Mouse (Mus musculus) MEL (cell line): Measurements from ENCODE around the gene Thsd7b. TPM values are rescaled to one million over a fixed set of nuclear protein-coding genes. Genes with fewer than 3 reads are reported as not detected.

ENCODE experiments used
- DNase-seq: peaks from one replicate; pipeline ENCODE4 v3.0.0; 2011; ENCODE audit warnings: low read depth, low spot score
- H3K27ac ChIP-seq: 2 replicates; pipeline ENCODE4 v1.5.1; 2012; ENCODE audit warnings: low read depth, mild to moderate bottlenecking, control low read depth, low read length, moderate library complexity; ENCODE audit not compliant: control insufficient read depth
- H3K27me3 ChIP-seq, 2 experiments: fragments of 150-350 bp in 1 of 2; sonication (generic) in 1 of 2; 2 replicates each; pipeline ENCODE4 v1.6.1; 2012; ENCODE audit warnings: low read length in 2 of 2, mild to moderate bottlenecking in 2 of 2, improper control_type of control experiment in 1 of 2, moderate library complexity in 1 of 2; ENCODE audit not compliant: insufficient read depth in 2 of 2, control insufficient read depth in 1 of 2
- H3K36me3 ChIP-seq, 2 experiments: 2 replicates each; pipeline ENCODE4 v1.6.1; 2012 to 2014; ENCODE audit warnings: low read length in 2 of 2, improper control_type of control experiment in 1 of 2, inconsistent platforms in 1 of 2, mild to moderate bottlenecking in 1 of 2; ENCODE audit not compliant: insufficient read depth in 2 of 2, control insufficient read depth in 1 of 2
- H3K4me1 ChIP-seq, 2 experiments: fragments of 150-350 bp in 1 of 2; sonication (generic) in 1 of 2; 2 replicates each; pipeline ENCODE4 v1.6.1; 2012; ENCODE audit warnings: low read length in 2 of 2, improper control_type of control experiment in 1 of 2, mild to moderate bottlenecking in 1 of 2; ENCODE audit not compliant: insufficient read depth in 2 of 2, control insufficient read depth in 1 of 2
- H3K4me3 ChIP-seq, 2 experiments: fragments of 150-350 bp in 1 of 2; sonication (generic) in 1 of 2; 2 replicates each; pipeline ENCODE4 v1.5.1; 2012; ENCODE audit warnings: low read depth in 2 of 2, low read length in 2 of 2, mild to moderate bottlenecking in 2 of 2, moderate library complexity in 2 of 2, control low read depth in 1 of 2, improper control_type of control experiment in 1 of 2; ENCODE audit not compliant: control insufficient read depth in 1 of 2, insufficient read depth in 1 of 2
- H3K79me2 ChIP-seq: 2 replicates; pipeline ENCODE4 v1.6.1; 2012; ENCODE audit warnings: mild to moderate bottlenecking, low read length, moderate library complexity; ENCODE audit not compliant: control insufficient read depth, poor library complexity, insufficient read depth
- H3K9ac ChIP-seq: 2 replicates; pipeline ENCODE4 v1.6.1; 2012; ENCODE audit warnings: low read depth, mild to moderate bottlenecking, control low read depth, low read length, moderate library complexity; ENCODE audit not compliant: control insufficient read depth, poor library complexity, severe bottlenecking
- H3K9me3 ChIP-seq: fragments of 150-350 bp; sonication (generic); replicated peaks from 2 replicates; pipeline ENCODE4 v1.6.1; 2012; ENCODE audit warnings: mild to moderate bottlenecking, low read length, improper control_type of control experiment, moderate library complexity; ENCODE audit not compliant: insufficient read depth
- BHLHE40 ChIP-seq: IDR thresholded peaks from 2 replicates; pipeline ENCODE4 v1.6.1; 2012; ENCODE audit warnings: low read depth, mild to moderate bottlenecking, inconsistent platforms, low read length, improper control_type of control experiment, borderline replicate concordance
- CHD1 ChIP-seq: IDR thresholded peaks from 2 replicates; pipeline ENCODE4 v1.6.1; 2012; ENCODE audit warnings: low read depth, mild to moderate bottlenecking, inconsistent platforms, low read length, improper control_type of control experiment
- EP300 ChIP-seq, 2 experiments: IDR thresholded peaks; 2 replicates each; pipeline ENCODE4 v1.6.1; 2011; ENCODE audit warnings: improper control_type of control experiment in 2 of 2, low read length in 2 of 2, low read depth in 1 of 2, mild to moderate bottlenecking in 1 of 2
- ETS1 ChIP-seq: IDR thresholded peaks from 2 replicates; pipeline ENCODE4 v1.6.1; 2012; ENCODE audit warnings: low read depth, mild to moderate bottlenecking, inconsistent platforms, low read length, improper control_type of control experiment, moderate library complexity
- GABPA ChIP-seq: IDR thresholded peaks from 2 replicates; pipeline ENCODE4 v1.6.1; 2012; ENCODE audit warnings: low read depth, mild to moderate bottlenecking, inconsistent platforms, low read length, improper control_type of control experiment, moderate library complexity
- GATA1 ChIP-seq: IDR thresholded peaks from 2 replicates; pipeline ENCODE4 v1.6.1; 2011; ENCODE audit warnings: low read depth, low read length, improper control_type of control experiment
- JUND ChIP-seq: IDR thresholded peaks from 2 replicates; pipeline ENCODE4 v1.6.1; 2011; ENCODE audit warnings: low read depth, mild to moderate bottlenecking, improper control_type of control experiment, low read length
- KAT2A ChIP-seq: conservative IDR thresholded peaks from 2 replicates; pipeline ENCODE4 v1.6.1; 2012; ENCODE audit warnings: low read depth, low read length, improper control_type of control experiment, inconsistent platforms
- MAFK ChIP-seq: IDR thresholded peaks from 2 replicates; pipeline ENCODE4 v1.6.1; 2011; ENCODE audit warnings: low read depth, mild to moderate bottlenecking, low read length, improper control_type of control experiment, borderline replicate concordance
- MAX ChIP-seq: IDR thresholded peaks from 2 replicates; pipeline ENCODE4 v1.6.1; 2011; ENCODE audit warnings: low read length, improper control_type of control experiment
- MAZ ChIP-seq: IDR thresholded peaks from 2 replicates; pipeline ENCODE4 v1.6.1; 2012; ENCODE audit warnings: low read depth, mild to moderate bottlenecking, inconsistent platforms, low read length, improper control_type of control experiment
- MYB ChIP-seq: IDR thresholded peaks from 2 replicates; pipeline ENCODE4 v1.6.1; 2011; ENCODE audit warnings: mild to moderate bottlenecking, low read depth, low read length, improper control_type of control experiment
- MYC ChIP-seq: IDR thresholded peaks from 2 replicates; pipeline ENCODE4 v1.6.1; 2011; ENCODE audit warnings: low read depth, mild to moderate bottlenecking, low read length, improper control_type of control experiment, moderate library complexity
- NRF1 ChIP-seq: IDR thresholded peaks from 2 replicates; pipeline ENCODE4 v1.6.1; 2014; ENCODE audit warnings: low read depth, mild to moderate bottlenecking, inconsistent platforms, low read length, improper control_type of control experiment, moderate library complexity; ENCODE audit not compliant: poor library complexity, insufficient read depth, severe bottlenecking
- POLR2A ChIP-seq, 2 experiments: IDR thresholded peaks; 2 replicates each; pipeline ENCODE4 v1.6.1; 2011 to 2012; ENCODE audit warnings: low read length in 2 of 2, mild to moderate bottlenecking in 2 of 2, control low read depth in 1 of 2, improper control_type of control experiment in 1 of 2, low read depth in 1 of 2, moderate library complexity in 1 of 2; ENCODE audit not compliant: control insufficient read depth in 1 of 2, insufficient read depth in 1 of 2, poor library complexity in 1 of 2
- POLR2AphosphoS2 ChIP-seq: IDR thresholded peaks from 2 replicates; pipeline ENCODE4 v1.6.1; 2011; ENCODE audit warnings: low read length, improper control_type of control experiment
- RAD21 ChIP-seq: IDR thresholded peaks from 2 replicates; pipeline ENCODE4 v1.6.1; 2011; ENCODE audit warnings: mild to moderate bottlenecking, low read depth, low read length, improper control_type of control experiment
- RCOR1 ChIP-seq: IDR thresholded peaks from 2 replicates; pipeline ENCODE4 v1.6.1; 2012; ENCODE audit warnings: low read depth, mild to moderate bottlenecking, inconsistent platforms, low read length, improper control_type of control experiment
- SIN3A ChIP-seq: IDR thresholded peaks from 2 replicates; pipeline ENCODE4 v1.6.1; 2012; ENCODE audit warnings: low read length, improper control_type of control experiment, inconsistent platforms
- SMC3 ChIP-seq: IDR thresholded peaks from 2 replicates; pipeline ENCODE4 v1.6.1; 2011; ENCODE audit warnings: low read depth, low read length, improper control_type of control experiment
- TAL1 ChIP-seq: IDR thresholded peaks from 2 replicates; pipeline ENCODE4 v1.6.1; 2012; ENCODE audit warnings: mild to moderate bottlenecking, inconsistent platforms, low read length, moderate library complexity, mixed read lengths
- TBP ChIP-seq: IDR thresholded peaks from 2 replicates; pipeline ENCODE4 v1.8.0; 2011; ENCODE audit warnings: low read depth, low read length, improper control_type of control experiment
- TCF12 ChIP-seq: IDR thresholded peaks from 2 replicates; pipeline ENCODE4 v1.6.1; 2014; ENCODE audit warnings: low read depth, mild to moderate bottlenecking, inconsistent platforms, low read length, improper control_type of control experiment, moderate library complexity
- UBTF ChIP-seq: IDR thresholded peaks from 2 replicates; pipeline ENCODE4 v1.6.1; 2012; ENCODE audit warnings: low read depth, mild to moderate bottlenecking, inconsistent platforms, low read length, improper control_type of control experiment, moderate library complexity, borderline replicate concordance; ENCODE audit not compliant: insufficient read depth
- USF2 ChIP-seq, 2 experiments: IDR thresholded peaks; 2 replicates each; pipeline ENCODE4 v1.6.1; 2011 to 2012; ENCODE audit warnings: improper control_type of control experiment in 2 of 2, low read length in 2 of 2, borderline replicate concordance in 1 of 2, inconsistent platforms in 1 of 2, low read depth in 1 of 2, mild to moderate bottlenecking in 1 of 2; ENCODE audit not compliant: insufficient read depth in 1 of 2
- ZC3H11A ChIP-seq: IDR thresholded peaks from 2 replicates; pipeline ENCODE4 v1.6.1; 2012; ENCODE audit warnings: low read depth, mild to moderate bottlenecking, inconsistent platforms, low read length, improper control_type of control experiment
- ZNF384 ChIP-seq: IDR thresholded peaks from 2 replicates; pipeline ENCODE4 v1.6.1; 2012; ENCODE audit warnings: low read depth, mild to moderate bottlenecking, inconsistent platforms, low read length, improper control_type of control experiment
- polyA plus RNA-seq, 2 experiments: library from polyadenylated mRNA; stranded (reverse) in 1 of 2; unstranded in 1 of 2; fragments of >175 nt in 1 of 2; fragments of >200 nt in 1 of 2; gene quantifications; 2 replicates each; pipeline versions ENCODE4 v1.2.1 to v1.2.4; 2012; ENCODE audit warnings: low replicate concordance in 2 of 2, low read depth in 1 of 2; ENCODE audit not compliant: insufficient read length in 2 of 2, insufficient read depth in 1 of 2, missing spikeins in 1 of 2
- total RNA-seq: library from RNA; depleted of rRNA; stranded (reverse); fragments of 300-350 nt; gene quantifications from 2 replicates; pipeline ENCODE4 v1.2.3, GENCODE M21; 2012

Gene Thsd7b
- total and polyA plus RNA-seq, 3 experiments: not detected

- no peaks in the 10 kb centered on the region for H3K79me2 ChIP-seq
- no peak overlapping the region for H3K9ac ChIP-seq
- 0 out of 2 replicates have a peak overlapping the region, but pooled peaks have one; percentile 2 for H3K27ac ChIP-seq
- no peak overlapping the region for H3K4me3 ChIP-seq
- no peaks in the 10 kb centered on the region for H3K27me3 ChIP-seq
- peaks cover 0 to 26% of the 10 kb centered on the region in 2 experiments; a peak in 2 of 4 replicates for H3K36me3 ChIP-seq
- TF ChIP-seq TBP (peak; percentile 82), ETS1 (peak; percentile 51), MAFK (0 out of 2 replicates have a peak, but pooled peaks have one; percentile 27), EP300 (IDR thresholded peaks at IDR 0.05; ENCODE audit: low read depth in 1 of 2, low read length in 2 of 2) (peak; percentile 77 to 78), NRF1 (no peak), GABPA (0 out of 2 replicates have a peak, but pooled peaks have one; percentile 43), TCF12 (peak; percentile 48; the same call in 1 of the 2 replicates), GATA1 (peak; percentile 47; the same call in 1 of the 2 replicates), RCOR1 (0 out of 2 replicates have a peak, but pooled peaks have one; percentile 32), TAL1 (peak; percentile 11; the same call in 1 of the 2 replicates), POLR2AphosphoS2 (no peak), CHD1 (no peak)
- peaks cover 5 to 15% of the 10 kb centered on the region in 2 experiments; a peak in 3 of 4 replicates for H3K4me1 ChIP-seq
- DNase-seq: peak; percentile 53
- H3K9me3 ChIP-seq: no peaks in the 10 kb centered on the region
Measured at GRCm38 (mm10) chr1:129761234-129761633, 488.1 kb downstream of the Thsd7b start.

- Histone ChIP-seq H3K9me3 (no peaks in the 10 kb centered on the region), H3K36me3 (peaks cover 0 to 26% of the 10 kb centered on the region in 2 experiments; a peak in 2 of 4 replicates), H3K9ac (no peak overlapping the region), H3K27ac (peak overlapping the region; percentile 27), H3K4me1 (peaks cover 5 to 15% of the 10 kb centered on the region in 2 experiments; a peak in 3 of 4 replicates), H3K27me3 (no peaks in the 10 kb centered on the region), H3K4me3 (no peak overlapping the region), H3K79me2 (no peaks in the 10 kb centered on the region)
- no peak for TF ChIP-seq TAL1
- TF ChIP-seq SIN3A: no peak
- no peak for TF ChIP-seq RAD21
- no peak for TF ChIP-seq MYB
- peak; percentile 54; the same call in 1 of the 2 replicates for TF ChIP-seq TCF12
- TF ChIP-seq USF2 (IDR thresholded peaks at IDR 0.05; ENCODE audit: borderline replicate concordance in 1 of 2, insufficient read depth in 1 of 2, low read depth in 1 of 2, low read length in 2 of 2): no peak
- no peak for TF ChIP-seq TBP
- TF ChIP-seq KAT2A: no peak
- TF ChIP-seq BHLHE40: no peak
- no peak for TF ChIP-seq MAX
- TF ChIP-seq CHD1: no peak
- TF ChIP-seq ETS1: peak; percentile 71
- TF ChIP-seq MAFK: no peak
- TF ChIP-seq MAZ: no peak
- TF ChIP-seq ZNF384: peak; percentile 94
- no peak for TF ChIP-seq SMC3
- no peak for TF ChIP-seq ZC3H11A
- no peak for TF ChIP-seq UBTF
- TF ChIP-seq POLR2A (IDR thresholded peaks at IDR 0.05; ENCODE audit: control insufficient read depth in 1 of 2, insufficient read depth in 1 of 2, low read depth in 1 of 2, low read length in 2 of 2, poor library complexity in 1 of 2): no peak
- TF ChIP-seq MYC: no peak
- TF ChIP-seq GABPA: no peak
- no peak for TF ChIP-seq JUND
- TF ChIP-seq EP300 (IDR thresholded peaks at IDR 0.05; ENCODE audit: low read depth in 1 of 2, low read length in 2 of 2): peak; percentile 55 to 73; a peak in 2 of 4 replicates
- TF ChIP-seq GATA1: peak; percentile 59
- DNase-seq: peak; percentile 47
Measured at GRCm38 (mm10) chr1:129764748-129765147, 491.6 kb downstream of the Thsd7b start.
